Mouse (Mus musculus) liver, embryonic 13.5 days (tissue): ENCODE data around the gene Wbp2. TPM values are rescaled to one million over a fixed set of nuclear protein-coding genes. Genes with fewer than 3 reads are reported as not detected.
A peak's percentile ranks its signal among the peaks of the same experiment; 100 is the strongest.

ENCODE experiments used
- ATAC-seq: fragments of 200-750 bp; cut with Nextera tagmentation; 2 replicates; pipeline ENCODE4 v1.8.0; 2017; ENCODE audit warnings: low read depth, mild to moderate bottlenecking, moderate number of reproducible peaks, moderate library complexity
- DNase-seq: peaks from one replicate; pipeline ENCODE4 v3.0.0; 2022
- H3K27ac ChIP-seq: fragments of 300-500 bp; sonication (generic); 2 replicates; pipeline ENCODE4 v1.5.1; 2015; ENCODE audit warnings: moderate library complexity, mild to moderate bottlenecking, inconsistent platforms
- H3K27me3 ChIP-seq: fragments of 300-500 bp; sonication (generic); 2 replicates; pipeline ENCODE4 v1.6.1; 2015; ENCODE audit warnings: mild to moderate bottlenecking, inconsistent platforms
- H3K36me3 ChIP-seq: fragments of 300-500 bp; sonication (generic); 2 replicates; pipeline ENCODE4 v1.6.1; 2015; ENCODE audit warnings: mild to moderate bottlenecking, inconsistent platforms
- H3K4me1 ChIP-seq: fragments of 300-500 bp; sonication (generic); replicated peaks from 2 replicates; pipeline ENCODE4 v1.6.1; 2015; ENCODE audit warnings: inconsistent platforms
- H3K4me2 ChIP-seq: fragments of 300-500 bp; sonication (generic); 2 replicates; pipeline ENCODE4 v1.6.1; 2015; ENCODE audit warnings: inconsistent platforms, mild to moderate bottlenecking, moderate library complexity
- H3K4me3 ChIP-seq: fragments of 300-500 bp; sonication (generic); replicated peaks from 2 replicates; pipeline ENCODE4 v1.5.1; 2015; ENCODE audit warnings: mild to moderate bottlenecking, inconsistent platforms
- H3K9ac ChIP-seq: fragments of 300-500 bp; sonication (generic); 2 replicates; pipeline ENCODE4 v1.6.1; 2015; ENCODE audit warnings: mild to moderate bottlenecking, inconsistent platforms
- H3K9me3 ChIP-seq: fragments of 300-500 bp; sonication (generic); replicated peaks from 2 replicates; pipeline ENCODE4 v1.6.1; 2016; ENCODE audit warnings: inconsistent platforms
- WGBS: fragments of 180-500 bp; shearing (Covaris S2); methylation state at CpG from one replicate; pipeline ENCODE4 v1.1.7; 2015; ENCODE audit not compliant: insufficient replicate concordance; 5-methylcytosine and 5-hydroxymethylcytosine counted together
- polyA plus RNA-seq: library from polyadenylated mRNA; unstranded; fragments of >200 nt; fragmentation: Nextera tagmentation; extraction: Ambion mirVana; gene quantifications from 2 replicates; pipeline ENCODE4 v1.2.1, GENCODE M21; 2015

Gene Wbp2
- polyA plus RNA-seq, 1 experiment from 2014 or later, result 58.9 TPM

GRCm38 (mm10) chr11:116059691-116060025, 27.1 kb downstream of the Wbp2 start:
- ATAC-seq, result no peak
- DNase-seq, result no peak
- Histone ChIP-seq H3K4me3 (no peak overlapping the region), H3K27me3 (no peaks in the 10 kb centered on the region), H3K4me1 (peaks cover 47% of the 10 kb centered on the region), H3K9me3 (no peaks in the 10 kb centered on the region), H3K9ac (no peak overlapping the region), H3K4me2 (no peak overlapping the region), H3K27ac (peak overlapping the region; percentile 23; the same call in 1 of the 2 replicates), H3K36me3 (peaks cover 99% of the 10 kb centered on the region)
- 93% methylated on average over 11 of the region's 11 CpGs for WGBS

GRCm38 (mm10) chr11:116058868-116059690, 27.7 kb downstream of the Wbp2 start:
- Histone ChIP-seq H3K4me2 (no peak overlapping the region), H3K27ac (0 out of 2 replicates have a peak overlapping the region, but pooled peaks have one; percentile 23), H3K9ac (no peak overlapping the region), H3K36me3 (peaks cover 99% of the 10 kb centered on the region), H3K27me3 (no peaks in the 10 kb centered on the region), H3K4me3 (no peak overlapping the region), H3K4me1 (peaks cover 52% of the 10 kb centered on the region), H3K9me3 (no peaks in the 10 kb centered on the region)
- DNase-seq (no peak), ATAC-seq (no peak)
- WGBS, result 91% methylated on average over 17 of the region's 17 CpGs

GRCm38 (mm10) chr11:116058022-116058614, 28.7 kb downstream of the Wbp2 start:
- H3K4me1 ChIP-seq, result peaks cover 62% of the 10 kb centered on the region
- no peak for ATAC-seq
- H3K4me2 ChIP-seq, result peak overlapping the region; percentile 34; the same call in 1 of the 2 replicates
- H3K27me3 ChIP-seq, result no peaks in the 10 kb centered on the region
- no peak for DNase-seq
- no peak overlapping the region for H3K4me3 ChIP-seq
- H3K27ac ChIP-seq, result peak overlapping the region; percentile 87
- peaks cover 99% of the 10 kb centered on the region for H3K36me3 ChIP-seq
- WGBS, result 74% methylated on average over 12 of the region's 12 CpGs
- no peaks in the 10 kb centered on the region for H3K9me3 ChIP-seq
- peak overlapping the region; percentile 50; the same call in 1 of the 2 replicates for H3K9ac ChIP-seq

- Histone ChIP-seq H3K4me1 (peaks cover 65% of the 10 kb centered on the region), H3K4me3 (no peak overlapping the region), H3K4me2 (peak overlapping the region; percentile 34), H3K9me3 (no peaks in the 10 kb centered on the region), H3K27me3 (no peaks in the 10 kb centered on the region), H3K27ac (peak overlapping the region; percentile 87), H3K9ac (peak overlapping the region; percentile 50), H3K36me3 (peaks cover 99% of the 10 kb centered on the region)
- DNase-seq (peak; percentile 49), ATAC-seq (peak; percentile 81)
- 24% methylated on average over 4 of the region's 4 CpGs for WGBS
These were observed 29.4 kb downstream of the Wbp2 start for GRCm38 (mm10) chr11:116057237-116057881.

GRCm38 (mm10) chr11:116055873-116056272, 30.9 kb downstream of the Wbp2 start:
- Histone ChIP-seq H3K36me3 (peaks cover 98% of the 10 kb centered on the region), H3K9me3 (no peaks in the 10 kb centered on the region)
- WGBS, result 59% methylated on average over 11 of the region's 11 CpGs

GRCm38 (mm10) chr11:116053510-116054229, 33.1 kb downstream of the Wbp2 start:
- H3K9ac ChIP-seq, result 0 out of 2 replicates have a peak overlapping the region, but pooled peaks have one; percentile 19
- peaks cover 57% of the 10 kb centered on the region for H3K4me1 ChIP-seq
- H3K27ac ChIP-seq, result no peak overlapping the region
- no peak overlapping the region for H3K4me2 ChIP-seq
- H3K9me3 ChIP-seq, result no peaks in the 10 kb centered on the region
- DNase-seq, result no peak
- H3K36me3 ChIP-seq, result peaks cover 98% of the 10 kb centered on the region
- 76% methylated on average over 9 of the region's 9 CpGs for WGBS
- peak; percentile 54 for ATAC-seq
- no peak overlapping the region for H3K4me3 ChIP-seq
- no peaks in the 10 kb centered on the region for H3K27me3 ChIP-seq

More at GRCm38 (mm10) chr11:116055873-116056272, 30.9 kb downstream of the Wbp2 start:
- H3K4me3 ChIP-seq, result no peak overlapping the region
- no peaks in the 10 kb centered on the region for H3K27me3 ChIP-seq
- H3K27ac ChIP-seq, result peak overlapping the region; percentile 20; the same call in 1 of the 2 replicates
- no peak overlapping the region for H3K4me2 ChIP-seq
- peak overlapping the region; percentile 50; the same call in 1 of the 2 replicates for H3K9ac ChIP-seq
- ATAC-seq (peak; percentile 28; the same call in 1 of the 2 replicates), DNase-seq (no peak)
- peaks cover 65% of the 10 kb centered on the region for H3K4me1 ChIP-seq

- Histone ChIP-seq H3K4me1 (peaks cover 23% of the 10 kb centered on the region), H3K36me3 (peaks cover 99% of the 10 kb centered on the region), H3K9ac (no peak overlapping the region), H3K9me3 (no peaks in the 10 kb centered on the region), H3K27me3 (no peaks in the 10 kb centered on the region), H3K4me2 (no peak overlapping the region), H3K27ac (no peak overlapping the region; the same call in 1 of the 2 replicates), H3K4me3 (no peak overlapping the region)
- ATAC-seq (no peak), DNase-seq (no peak)
- WGBS, result 82% methylated on average over 4 of the region's 4 CpGs
These were observed 36.6 kb downstream of the Wbp2 start for GRCm38 (mm10) chr11:116050196-116050595.

GRCm38 (mm10) chr11:116049610-116050009, 37.2 kb downstream of the Wbp2 start:
- DNase-seq, result no peak
- Histone ChIP-seq H3K36me3 (peaks cover 99% of the 10 kb centered on the region), H3K9me3 (no peaks in the 10 kb centered on the region), H3K9ac (no peak overlapping the region), H3K27me3 (no peaks in the 10 kb centered on the region), H3K4me3 (no peak overlapping the region), H3K4me2 (no peak overlapping the region), H3K27ac (no peak overlapping the region; the same call in 1 of the 2 replicates), H3K4me1 (peaks cover 18% of the 10 kb centered on the region)
- 80% methylated on average over 2 of the region's 2 CpGs for WGBS
- ATAC-seq, result no peak

GRCm38 (mm10) chr11:116045173-116045572, 41.6 kb downstream of the Wbp2 start:
- peaks cover 12% of the 10 kb centered on the region; the same call in 1 of the 2 replicates for H3K4me1 ChIP-seq

GRCm38 (mm10) chr11:116043286-116043685, 43.5 kb downstream of the Wbp2 start:
- 84% methylated on average over 1 of the region's 1 CpGs for WGBS
- Histone ChIP-seq H3K9me3 (no peaks in the 10 kb centered on the region), H3K9ac (no peak overlapping the region), H3K4me3 (no peak overlapping the region), H3K4me2 (no peak overlapping the region), H3K27me3 (no peaks in the 10 kb centered on the region), H3K36me3 (peaks cover 82% of the 10 kb centered on the region), H3K4me1 (peaks cover 12% of the 10 kb centered on the region; the same call in 1 of the 2 replicates), H3K27ac (no peak overlapping the region; the same call in 1 of the 2 replicates)
- ATAC-seq, result no peak
- no peak for DNase-seq

More at GRCm38 (mm10) chr11:116045173-116045572, 41.6 kb downstream of the Wbp2 start:
- no peaks in the 10 kb centered on the region for H3K9me3 ChIP-seq
- H3K4me3 ChIP-seq, result no peak overlapping the region
- no peak overlapping the region for H3K27ac ChIP-seq
- H3K27me3 ChIP-seq, result no peaks in the 10 kb centered on the region
- H3K9ac ChIP-seq, result no peak overlapping the region
- no peak for ATAC-seq
- WGBS, result 86% methylated on average over 6 of the region's 6 CpGs
- no peak overlapping the region for H3K4me2 ChIP-seq
- peaks cover 84% of the 10 kb centered on the region for H3K36me3 ChIP-seq
- no peak for DNase-seq
